Mouse (Mus musculus) limb, embryonic 14.5 days (tissue): Measurements from ENCODE around the gene Eif1ad. TPM values are rescaled to one million over a fixed set of nuclear protein-coding genes. Genes with fewer than 3 reads are reported as not detected.

Experiments
- ATAC-seq: fragments of 200-750 bp; cut with Nextera tagmentation; 2 replicates; pipeline ENCODE4 v1.8.0; 2017; ENCODE audit warnings: low read depth, moderate number of reproducible peaks, moderate TSS enrichment; ENCODE audit not compliant: low FRiP score
- DNase-seq: peaks from one replicate; pipeline ENCODE4 v3.0.0-alpha.2; 2015; ENCODE audit warnings: low spot score
- H3K27ac ChIP-seq: fragments of 300-500 bp; sonication (generic); replicated peaks from 2 replicates; pipeline ENCODE4 v1.5.1; 2014; ENCODE audit warnings: low read depth, mild to moderate bottlenecking, low read length, moderate library complexity, mixed read lengths
- H3K27me3 ChIP-seq: fragments of 300-500 bp; sonication (generic); 2 replicates; pipeline ENCODE4 v1.6.1; 2014; ENCODE audit warnings: low read length, mixed read lengths; ENCODE audit not compliant: control insufficient read depth, insufficient read depth
- H3K36me3 ChIP-seq: fragments of 300-500 bp; sonication (generic); 2 replicates; pipeline ENCODE4 v1.6.1; 2014; ENCODE audit warnings: mild to moderate bottlenecking, low read length, moderate library complexity, mixed read lengths; ENCODE audit not compliant: control insufficient read depth, insufficient read depth
- H3K4me1 ChIP-seq: fragments of 300-500 bp; sonication (generic); 2 replicates; pipeline ENCODE4 v1.6.1; 2014; ENCODE audit warnings: antibody characterized with exemption, low read length, mixed read lengths; ENCODE audit not compliant: control insufficient read depth, insufficient read depth
- H3K4me2 ChIP-seq: fragments of 300-500 bp; sonication (generic); replicated peaks from 2 replicates; pipeline ENCODE4 v1.6.1; 2014; ENCODE audit warnings: low read depth, mild to moderate bottlenecking, low read length, moderate library complexity; ENCODE audit not compliant: severe bottlenecking
- H3K4me3 ChIP-seq: fragments of 300-500 bp; sonication (generic); replicated peaks from 2 replicates; pipeline ENCODE4 v1.5.1; 2014; ENCODE audit warnings: low read length
- H3K9ac ChIP-seq: fragments of 300-500 bp; sonication (generic); 2 replicates; pipeline ENCODE4 v1.6.1; 2014; ENCODE audit warnings: mild to moderate bottlenecking, low read depth, low read length, moderate library complexity; ENCODE audit not compliant: severe bottlenecking
- H3K9me3 ChIP-seq: fragments of 300-500 bp; sonication (generic); 2 replicates; pipeline ENCODE4 v1.6.1; 2016; ENCODE audit warnings: low read length; ENCODE audit not compliant: control insufficient read depth
- POLR2A ChIP-seq: fragments of 200-500 bp; IDR thresholded peaks from 2 replicates; pipeline ENCODE4 v1.8.0; 2012; ENCODE audit warnings: inconsistent platforms, mild to moderate bottlenecking, moderate library complexity, borderline replicate concordance; ENCODE audit not compliant: insufficient read depth, insufficient read length; ENCODE audit errors: extremely low read depth
- WGBS: fragments of 180-500 bp; shearing (Covaris S2); extraction: QIAGEN DNeasy Blood & Tissue Kit; methylation state at CpG from one replicate; pipeline ENCODE4 v1.1.7; 2014; 5-methylcytosine and 5-hydroxymethylcytosine counted together
- polyA plus RNA-seq, 2 experiments: library from polyadenylated mRNA; depleted of rRNA in 1 of 2; stranded (reverse) in 1 of 2; unstranded in 1 of 2; fragments of >200 nt; fragmentation: Nextera tagmentation in 1 of 2; extraction: Ambion mirVana in 1 of 2; gene quantifications; 2 replicates each; pipeline versions ENCODE4 v1.2.1 to v1.2.3; 2012 to 2014

Eif1ad gene
- polyA plus RNA-seq, 2 experiments = 39.4 to 43.5 TPM

DNA sequence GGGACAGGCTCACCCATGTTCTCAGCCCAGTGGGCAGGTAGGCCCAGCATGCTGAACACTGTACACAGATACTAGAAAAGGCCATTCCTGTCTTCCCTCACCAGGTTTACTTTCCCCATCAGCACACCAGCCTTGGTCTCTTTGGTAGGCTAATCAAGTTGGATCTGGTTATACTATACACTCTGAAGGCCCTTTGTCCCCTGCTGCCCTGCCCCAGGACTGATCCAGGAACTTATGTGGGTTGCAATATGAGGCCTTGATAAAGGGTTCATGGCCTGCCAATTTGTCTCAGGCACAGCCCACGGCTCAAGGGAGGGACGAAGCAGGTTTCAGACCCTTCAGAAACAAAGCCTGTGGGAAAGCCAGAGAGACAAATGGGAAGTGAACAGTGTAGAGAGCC, 12.9 kb upstream of the Eif1ad start:
- H3K4me3 ChIP-seq = no peak overlapping the region
- no peak for ATAC-seq
- no peaks in the 10 kb centered on the region for H3K9me3 ChIP-seq
- H3K27ac ChIP-seq = no peak overlapping the region
- no peak for TF ChIP-seq POLR2A
- H3K36me3 ChIP-seq = no peaks in the 10 kb centered on the region
- H3K4me2 ChIP-seq = no peak overlapping the region
- no peaks in the 10 kb centered on the region for H3K4me1 ChIP-seq
- H3K9ac ChIP-seq = no peak overlapping the region
- DNase-seq = no peak
- no peaks in the 10 kb centered on the region for H3K27me3 ChIP-seq
- 83% methylated on average over 2 of the region's 2 CpGs for WGBS

DNA sequence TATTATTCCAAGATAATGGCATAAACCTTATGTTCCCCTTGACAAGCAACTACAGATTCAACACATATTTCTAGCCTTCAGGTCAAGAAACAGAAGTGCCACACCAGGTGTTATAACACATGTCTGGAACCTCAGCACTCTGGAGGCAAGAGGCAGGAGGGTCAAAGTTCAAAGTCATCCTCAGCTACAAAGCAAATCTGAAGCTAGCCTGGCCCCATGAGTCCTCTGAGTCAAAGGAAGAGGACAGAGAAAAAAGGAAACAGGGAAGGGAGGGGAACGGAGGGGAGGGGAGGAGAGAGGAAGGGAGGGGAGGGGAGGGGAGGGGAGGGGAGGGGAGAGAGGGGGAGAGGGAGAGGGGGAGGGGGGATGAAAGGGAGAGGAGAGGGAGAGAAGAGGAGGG, 10.5 kb upstream of the Eif1ad start:
- no peak for ATAC-seq
- TF ChIP-seq POLR2A = no peak

GRCm38 (mm10) chr19:5362186-5362585, 4.4 kb upstream of the Eif1ad start:
- Histone ChIP-seq H3K9ac (no peak overlapping the region), H3K4me1 (peaks cover 6% of the 10 kb centered on the region; the same call in 1 of the 2 replicates), H3K36me3 (peaks cover 22% of the 10 kb centered on the region), H3K4me3 (no peak overlapping the region), H3K27ac (no peak overlapping the region), H3K4me2 (no peak overlapping the region), H3K9me3 (no peaks in the 10 kb centered on the region), H3K27me3 (no peaks in the 10 kb centered on the region)
- DNase-seq (no peak), ATAC-seq (no peak)
- TF ChIP-seq POLR2A = no peak
- 84% methylated on average over 2 of the region's 2 CpGs for WGBS

More for the DNA sequence above, 10.5 kb upstream of the Eif1ad start:
- H3K27ac ChIP-seq = no peak overlapping the region
- no peak for DNase-seq
- no peaks in the 10 kb centered on the region for H3K27me3 ChIP-seq
- no peaks in the 10 kb centered on the region for H3K9me3 ChIP-seq
- H3K4me3 ChIP-seq = no peak overlapping the region
- no peaks in the 10 kb centered on the region for H3K36me3 ChIP-seq
- no peak overlapping the region for H3K9ac ChIP-seq
- no peak overlapping the region for H3K4me2 ChIP-seq
- no CpG with 5 or more reads among the region's 1 CpGs for WGBS
- H3K4me1 ChIP-seq = no peaks in the 10 kb centered on the region

- no peak for TF ChIP-seq POLR2A
- WGBS = 78% methylated on average over 2 of the region's 2 CpGs
- H3K4me2 ChIP-seq = no peak overlapping the region
- H3K36me3 ChIP-seq = peaks cover 32% of the 10 kb centered on the region
- DNase-seq (no peak), ATAC-seq (no peak)
- H3K27ac ChIP-seq = no peak overlapping the region
- H3K27me3 ChIP-seq = no peaks in the 10 kb centered on the region
- H3K4me3 ChIP-seq = no peak overlapping the region
- H3K9ac ChIP-seq = no peak overlapping the region
- H3K4me1 ChIP-seq = peaks cover 14% of the 10 kb centered on the region
- H3K9me3 ChIP-seq = no peaks in the 10 kb centered on the region
Measured at GRCm38 (mm10) chr19:5364124-5364523, 2.4 kb upstream of the Eif1ad start.

GRCm38 (mm10) chr19:5365751-5366150, 790 bp upstream of the Eif1ad start:
- DNase-seq (no peak), ATAC-seq (no peak)
- WGBS = 17% methylated on average over 11 of the region's 11 CpGs
- Histone ChIP-seq H3K4me1 (peaks cover 14% of the 10 kb centered on the region), H3K27me3 (no peaks in the 10 kb centered on the region), H3K9me3 (no peaks in the 10 kb centered on the region), H3K4me3 (peak overlapping the region; percentile 94), H3K4me2 (peak overlapping the region; percentile 94), H3K27ac (no peak overlapping the region), H3K36me3 (peaks cover 48% of the 10 kb centered on the region), H3K9ac (peak overlapping the region; percentile 66)
- no peak for TF ChIP-seq POLR2A

- peaks cover 59% of the 10 kb centered on the region for H3K36me3 ChIP-seq
- H3K9me3 ChIP-seq = no peaks in the 10 kb centered on the region
- DNase-seq (no peak), ATAC-seq (no peak)
- H3K9ac ChIP-seq = peak within 1 kb of the TSS; percentile 66
- peak within 1 kb of the TSS; percentile 94 for H3K4me2 ChIP-seq
- peaks cover 14% of the 10 kb centered on the region for H3K4me1 ChIP-seq
- H3K27me3 ChIP-seq = no peaks in the 10 kb centered on the region
- no peak for TF ChIP-seq POLR2A
- H3K27ac ChIP-seq = peak within 1 kb of the TSS; percentile 83
- H3K4me3 ChIP-seq = peak within 1 kb of the TSS; percentile 94
- WGBS = under 1% methylated on average over 33 of the region's 33 CpGs
Measured at GRCm38 (mm10) chr19:5367053-5367359, 465 bp downstream of the Eif1ad start, which contains the start of gene Banf1. Gene Banf1, minus strand, starts transcription at chr19:5367168.
